Mouse (Mus musculus) embryonic stem cell, embryonic (primary cell): Measurements from ENCODE around the gene Rassf6.
"Not testable (repeated sequence)": the region's sequence is repeated elsewhere in the genome, so short reads cannot be mapped to it uniquely, and the experiment has no call there.

Experiments used
- CTCF ChIA-PET, 4 experiments: fragments of 300-600 bp in 2 of 4; fragments of 350-600 bp in 2 of 4; sonication (Branson Sonifier 250); formaldehyde crosslinking; loops; one replicate each; lab custom pipeline; 2022; ENCODE audit warnings: inconsistent platforms in 2 of 4; lab: Charles Lee
- POLR2A ChIA-PET, 4 experiments: fragments of 300-600 bp in 2 of 4; fragments of 350-600 bp in 2 of 4; sonication (Branson Sonifier 250); formaldehyde crosslinking; loops; one replicate each; lab custom pipeline; 2022; ENCODE audit warnings: antibody characterized with exemption in 4 of 4, inconsistent platforms in 1 of 4; lab: Charles Lee

Gene Rassf6

DNA sequence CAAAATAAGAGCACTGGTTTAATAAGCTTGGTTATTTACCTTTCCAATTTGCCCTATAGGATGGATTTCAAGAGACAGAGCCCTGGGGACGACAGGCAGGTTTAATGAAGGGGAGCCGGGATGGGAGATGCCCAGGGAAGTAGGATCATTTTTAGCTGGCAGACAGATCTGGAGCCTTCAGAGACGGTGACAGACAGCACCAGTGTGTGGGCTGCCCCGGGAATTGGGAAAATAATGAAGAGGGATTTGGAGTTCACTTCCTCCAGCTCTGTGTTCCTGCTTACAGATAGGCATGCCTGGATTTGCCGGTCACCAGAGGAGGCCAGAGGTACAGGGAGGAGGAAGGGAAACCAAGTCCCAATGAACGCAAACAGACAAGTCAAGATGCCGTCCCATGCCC is 5.6 kb downstream of the Rassf6 start:
- ChIA-PET POLR2A (interaction anchor here in 2 of 4 experiments (0.6 to 2.2 kb wide), 2 partner anchors 10 to 12 kb away, joined by 4 to 5 read pairs; no protein-coding TSS in a partner anchor), CTCF (no interaction called here)

DNA sequence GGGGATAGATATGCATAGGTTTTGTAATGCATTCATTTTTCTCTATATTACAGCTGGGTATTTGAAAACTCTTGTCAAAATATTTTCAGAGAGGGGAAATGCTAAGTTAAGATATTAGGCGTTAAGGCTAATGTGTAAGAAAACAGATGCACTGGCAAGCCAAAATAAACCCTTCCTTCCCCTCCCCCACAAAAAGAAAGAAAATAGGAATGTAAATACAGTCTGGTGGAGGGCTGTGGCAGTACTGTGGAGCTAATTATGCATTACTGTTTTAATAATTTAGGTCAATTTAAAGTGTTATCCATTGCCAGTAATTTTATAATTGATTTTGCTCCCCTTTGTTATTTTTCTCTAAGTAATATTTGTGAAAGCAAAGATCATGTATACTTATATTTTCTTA is 11.9 kb downstream of the Rassf6 start:
- POLR2A ChIA-PET: no interaction called here
- CTCF ChIA-PET: interaction anchor here in 1 of 4 experiments (1.2 kb wide), 1 partner anchor 40 kb away, joined by 3 read pairs; no protein-coding TSS in a partner anchor

DNA sequence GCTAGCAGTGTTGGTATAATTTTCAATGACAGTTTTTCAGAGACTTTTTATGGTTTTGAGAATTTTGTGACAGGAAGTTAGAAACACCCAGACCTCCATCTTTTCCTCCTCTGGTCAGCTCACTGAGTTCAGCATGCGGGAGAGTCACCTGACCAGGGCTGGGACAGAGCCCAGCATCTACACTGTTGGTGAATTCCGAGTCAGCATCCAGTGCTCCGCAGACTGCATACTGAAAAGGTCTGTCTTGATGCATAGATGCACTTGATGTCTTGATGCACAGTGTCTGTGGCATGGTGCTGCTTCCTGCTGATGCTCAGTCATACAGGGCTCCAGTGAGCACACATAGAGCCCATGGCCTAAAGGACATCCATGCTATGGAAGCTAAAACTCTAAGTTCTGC is 12.4 kb downstream of the Rassf6 start:
- CTCF ChIA-PET: interaction anchor here in 1 of 4 experiments (1.2 kb wide), 1 partner anchor 39 kb away, joined by 3 read pairs; no protein-coding TSS in a partner anchor

GRCm38 (mm10) chr5:90627423-90627822 is 13.0 kb downstream of the Rassf6 start:
- CTCF ChIA-PET: no interaction called here
- POLR2A ChIA-PET: no interaction called here

More for the DNA sequence above, 12.4 kb downstream of the Rassf6 start:
- POLR2A ChIA-PET: no interaction called here

DNA sequence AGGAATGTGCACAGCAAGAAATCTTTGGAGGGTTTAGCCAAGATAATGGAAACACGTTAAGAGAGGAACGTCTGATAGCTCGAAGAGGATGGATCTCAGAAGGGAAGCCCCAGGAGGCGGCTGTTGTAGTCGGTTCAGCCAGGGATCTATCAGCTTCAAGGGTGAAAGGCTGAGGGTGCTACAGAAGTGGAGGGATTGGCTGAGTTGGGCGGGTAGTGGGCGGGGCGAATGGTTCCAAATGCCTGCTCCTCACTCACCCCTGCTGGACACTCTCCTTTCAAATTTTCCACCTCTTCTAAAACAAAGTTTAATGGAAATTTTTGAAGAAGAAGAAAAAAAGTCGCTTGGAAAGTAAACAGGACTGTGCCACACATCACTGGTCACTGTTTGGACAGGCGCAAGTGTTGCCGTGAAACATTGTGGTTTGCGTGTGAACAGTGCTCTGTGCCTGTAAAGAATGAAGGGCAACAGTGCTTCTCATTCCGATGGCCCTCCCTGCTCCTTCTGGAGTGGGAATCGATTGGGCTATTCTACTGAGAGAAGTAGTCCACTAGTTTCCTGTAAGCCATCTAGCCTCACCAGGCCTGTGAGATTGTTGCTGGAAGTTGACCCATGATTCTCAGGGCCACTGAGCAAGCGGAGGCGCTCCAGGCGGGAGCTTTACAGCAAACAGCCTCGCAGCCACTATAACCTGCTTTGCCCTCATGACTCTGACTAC is 15.6 kb downstream of the Rassf6 start:
- ChIA-PET CTCF (interaction anchor here in 1 of 4 experiments (0.7 kb wide), 1 partner anchor 21 kb away, joined by 3 read pairs; no protein-coding TSS in a partner anchor), POLR2A (interaction anchor here in 2 of 4 experiments (0.6 to 1.1 kb wide), 3 partner anchors 11 to 379 kb away, joined by 3 to 4 read pairs (median 4); no protein-coding TSS in a partner anchor)

DNA sequence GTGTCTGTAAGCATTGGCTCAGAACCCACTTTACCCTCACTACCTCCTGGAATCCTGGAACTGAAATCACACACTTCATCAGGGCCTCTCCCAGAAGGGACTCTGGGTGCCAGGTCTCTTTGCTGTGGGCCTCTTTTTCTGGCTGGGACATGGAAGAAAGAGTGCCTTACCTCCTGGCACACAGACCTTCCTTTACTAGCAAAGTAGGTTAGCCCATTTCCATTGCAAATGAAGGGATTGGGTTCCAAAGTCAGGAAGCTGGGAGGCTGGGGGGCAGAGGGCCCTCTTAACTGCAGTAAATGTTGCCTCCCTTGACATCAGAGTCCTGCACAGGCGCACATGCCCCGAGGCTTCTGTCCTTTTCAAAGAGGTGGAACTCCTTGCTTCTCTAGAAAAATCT is 17.2 kb downstream of the Rassf6 start:
- ChIA-PET POLR2A (interaction anchor here in 1 of 4 experiments (0.7 kb wide), 1 partner anchor 11 kb away, joined by 5 read pairs; no protein-coding TSS in a partner anchor), CTCF (no interaction called here)

DNA sequence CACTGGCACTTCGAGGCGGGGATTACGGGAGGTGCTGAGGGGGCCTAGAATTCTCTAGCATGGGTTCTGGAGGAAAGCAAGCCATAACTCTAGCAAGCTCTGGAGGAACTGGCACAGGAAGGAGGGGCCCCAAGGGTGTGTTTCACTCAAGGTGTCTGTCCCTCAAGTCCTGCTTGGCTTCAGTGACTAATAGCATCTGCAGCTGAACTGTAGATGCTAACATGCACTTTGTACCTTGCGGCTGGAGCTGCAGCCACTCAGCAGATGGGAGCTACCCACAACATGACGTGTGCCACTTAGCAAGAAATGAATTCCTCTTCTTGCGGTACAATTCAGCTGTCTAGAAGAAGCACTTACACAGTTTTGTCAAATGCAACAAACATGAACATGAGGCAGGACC is 18.7 kb downstream of the Rassf6 start:
- POLR2A ChIA-PET: no interaction called here
- CTCF ChIA-PET: no interaction called here

- ChIA-PET POLR2A (no interaction called here), CTCF (no interaction called here)
Observed at GRCm38 (mm10) chr5:90621316-90621715, 19.1 kb downstream of the Rassf6 start.

GRCm38 (mm10) chr5:90617859-90618258 is 22.6 kb downstream of the Rassf6 start:
- POLR2A ChIA-PET: no interaction called here
- CTCF ChIA-PET: no interaction called here

DNA sequence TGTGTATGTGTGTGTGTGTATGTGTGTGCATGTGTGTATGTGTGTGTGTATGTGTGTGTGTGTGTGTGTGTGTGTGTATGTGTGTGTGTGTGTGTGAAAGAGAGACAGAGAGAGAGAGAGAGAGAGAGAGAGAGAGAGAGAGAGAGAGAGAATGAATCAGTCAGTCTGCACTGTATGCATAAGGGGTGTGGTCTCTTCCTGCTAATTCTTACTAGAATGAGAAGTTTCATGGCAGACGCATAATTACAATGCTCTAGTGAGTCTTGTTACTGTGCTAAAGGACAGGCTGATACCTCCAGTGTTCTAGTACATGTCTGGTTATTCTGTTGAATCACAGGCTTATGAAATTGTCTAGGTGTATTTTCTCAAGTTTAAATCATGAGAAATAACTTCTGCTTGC is 27.7 kb downstream of the Rassf6 start:
- POLR2A ChIA-PET: not testable (repeated sequence)
- CTCF ChIA-PET: interaction anchor here in 3 of 4 experiments (0.7 to 0.8 kb wide), 4 partner anchors 82 to 448 kb away, joined by 3 to 15 read pairs (median 6); partner anchors contain the start of gene Cxcl3 (in 1 of the 3)

DNA sequence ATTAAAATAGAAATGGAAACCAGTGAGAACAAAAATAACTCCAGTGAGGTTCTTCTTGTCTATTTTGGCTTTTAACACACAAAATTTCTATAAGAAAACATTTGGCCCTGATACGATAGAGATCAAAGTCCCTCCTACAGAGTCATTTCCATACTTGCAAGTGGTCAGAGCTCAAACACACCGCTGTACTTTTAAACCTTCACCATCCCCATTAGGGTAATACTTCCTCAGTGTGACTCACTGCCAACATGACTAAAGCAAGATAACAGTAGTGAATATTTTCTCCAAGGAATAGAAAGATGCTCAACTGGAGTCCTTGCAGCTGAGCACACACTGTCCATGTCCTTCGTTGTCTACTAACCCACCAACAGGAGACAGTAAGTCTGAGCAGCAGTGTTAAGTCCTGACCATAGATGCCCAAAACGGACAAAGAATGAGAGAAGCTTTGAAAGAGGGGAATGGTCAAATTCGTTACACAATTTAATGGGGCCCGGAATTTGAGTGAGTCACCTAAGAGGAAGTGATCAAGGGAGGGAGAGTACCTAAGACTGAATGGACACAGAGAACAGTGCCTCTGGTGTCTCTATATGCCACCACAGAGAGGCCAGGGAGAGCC is 28.4 kb downstream of the Rassf6 start:
- ChIA-PET CTCF (no interaction called here), POLR2A (no interaction called here)

DNA sequence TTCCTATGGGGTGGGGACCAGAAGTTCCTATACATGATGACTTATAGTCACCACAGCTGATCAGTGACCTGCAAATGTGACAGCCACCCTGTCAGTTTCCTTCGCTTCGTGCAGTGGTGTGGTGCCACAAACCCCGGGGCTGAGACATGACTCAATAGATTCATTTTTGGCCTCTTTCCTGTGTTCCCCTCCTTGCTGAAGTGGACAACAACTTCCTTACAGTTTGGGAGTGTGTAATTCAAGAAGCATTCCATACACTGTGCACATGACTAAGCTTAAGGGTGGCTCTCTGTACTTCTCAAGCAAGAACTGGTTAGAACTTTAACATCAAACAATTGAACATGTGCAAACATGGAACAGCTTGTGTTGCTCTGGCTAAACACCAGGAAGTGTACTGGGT is 29.1 kb downstream of the Rassf6 start:
- POLR2A ChIA-PET: no interaction called here
- CTCF ChIA-PET: no interaction called here

DNA sequence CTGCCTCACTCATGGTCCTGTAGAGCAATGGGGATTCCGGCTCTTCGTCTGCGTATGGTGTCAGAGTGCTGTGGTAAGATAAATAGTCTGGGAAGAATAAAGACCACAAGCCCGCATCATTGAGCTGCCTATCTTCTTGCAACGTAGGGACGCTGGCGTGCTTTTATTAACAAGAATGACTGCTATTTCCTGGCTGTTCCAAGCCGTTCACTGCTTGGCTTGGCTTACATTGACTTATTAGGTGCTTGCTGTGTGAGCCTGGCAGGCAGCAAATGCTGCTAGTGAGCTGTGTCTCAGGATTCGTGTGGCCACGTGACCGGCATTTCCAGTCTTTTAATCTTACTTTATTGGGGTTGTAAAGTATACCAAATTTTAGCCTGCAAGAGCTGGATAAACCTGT is 31.6 kb downstream of the Rassf6 start:
- ChIA-PET CTCF (interaction anchor here in 1 of 4 experiments (0.6 kb wide), 1 partner anchor 935 kb away, joined by 3 read pairs; no protein-coding TSS in a partner anchor), POLR2A (no interaction called here)

DNA sequence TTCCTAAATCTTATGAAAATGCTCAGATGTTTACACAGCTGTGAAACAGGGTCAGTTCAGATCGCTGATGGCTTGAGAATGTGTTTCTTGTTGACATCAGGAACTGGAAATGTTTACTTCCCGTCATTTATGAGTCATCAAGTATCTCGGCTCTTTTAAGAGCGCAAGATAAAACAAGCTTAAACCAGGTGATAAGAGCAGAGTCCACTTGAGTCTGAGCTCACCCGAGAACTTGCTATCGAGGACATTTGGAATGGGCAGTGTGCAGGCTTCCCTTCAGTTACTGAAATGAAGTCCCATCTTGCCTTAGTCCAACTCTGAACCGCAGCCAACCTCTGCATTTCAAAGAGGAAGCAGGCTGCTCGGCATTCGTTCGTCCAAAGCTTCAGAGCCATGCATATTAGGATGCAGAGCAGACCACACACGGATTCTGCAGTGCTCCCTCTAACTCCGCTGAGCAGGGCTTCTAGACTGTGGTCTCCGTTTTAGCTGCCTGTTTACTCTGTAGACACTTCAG is 37.0 kb downstream of the Rassf6 start:
- ChIA-PET CTCF (interaction anchor here in 1 of 4 experiments (1.3 kb wide), 1 partner anchor 15 kb away, joined by 3 read pairs; no protein-coding TSS in a partner anchor), POLR2A (interaction anchor here in 1 of 4 experiments (0.6 kb wide), 1 partner anchor 11 kb away, joined by 3 read pairs; no protein-coding TSS in a partner anchor)

GRCm38 (mm10) chr5:90601469-90601868 is 39.0 kb downstream of the Rassf6 start:
- ChIA-PET POLR2A (no interaction called here), CTCF (interaction anchor here (0.5 to 2.7 kb wide), 9 partner anchors 12 to 398 kb away, joined by 3 to 11 read pairs (median 3); no protein-coding TSS in a partner anchor)

- POLR2A ChIA-PET: no interaction called here
- CTCF ChIA-PET: no interaction called here
Observed at GRCm38 (mm10) chr5:90596155-90596554, 44.3 kb downstream of the Rassf6 start.

GRCm38 (mm10) chr5:90594945-90595344 is 45.5 kb downstream of the Rassf6 start:
- POLR2A ChIA-PET: no interaction called here
- CTCF ChIA-PET: interaction anchor here in 1 of 4 experiments (1.1 kb wide), 1 partner anchor 94 kb away, joined by 3 read pairs; no protein-coding TSS in a partner anchor

DNA sequence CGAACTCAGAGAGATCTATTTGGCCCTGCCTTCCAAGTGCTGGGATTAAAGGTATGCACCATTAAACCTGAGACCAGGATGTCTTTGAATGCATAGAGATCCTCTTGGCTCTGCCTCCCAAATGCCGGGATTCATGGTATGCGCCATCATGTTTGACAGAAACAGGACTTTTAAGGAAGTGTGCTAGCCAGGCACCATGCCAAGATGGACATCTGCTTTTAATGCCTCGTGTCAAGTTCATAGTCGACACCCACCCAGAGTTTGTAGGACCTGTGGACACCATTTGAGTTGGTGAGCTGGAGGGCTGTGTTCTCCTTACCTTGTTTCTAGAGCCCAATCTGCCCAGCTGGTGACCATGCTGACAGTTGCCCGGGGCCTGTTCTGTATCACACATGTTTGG is 48.5 kb downstream of the Rassf6 start:
- ChIA-PET CTCF (no interaction called here), POLR2A (no interaction called here)

- POLR2A ChIA-PET: interaction anchor here in 1 of 4 experiments (0.6 kb wide), 1 partner anchor 260 kb away, joined by 7 read pairs; no protein-coding TSS in a partner anchor
- CTCF ChIA-PET: no interaction called here
Observed at GRCm38 (mm10) chr5:90590676-90591075, 49.8 kb downstream of the Rassf6 start.
